Mouse (Mus musculus) 3T3-L1 (cell line): ENCODE measurements at regions not wholly inside any gene's neighbourhood (a gene's known extent, or its start where the extent isn't known, plus 50 kb on each side); places are given as distances from the start of the nearest gene placed in this dataset.

ENCODE experiments used
- DNase-seq: peaks from one replicate; pipeline ENCODE4 v3.0.0-alpha.2; 2015; ENCODE audit warnings: low read depth, low spot score

DNA sequence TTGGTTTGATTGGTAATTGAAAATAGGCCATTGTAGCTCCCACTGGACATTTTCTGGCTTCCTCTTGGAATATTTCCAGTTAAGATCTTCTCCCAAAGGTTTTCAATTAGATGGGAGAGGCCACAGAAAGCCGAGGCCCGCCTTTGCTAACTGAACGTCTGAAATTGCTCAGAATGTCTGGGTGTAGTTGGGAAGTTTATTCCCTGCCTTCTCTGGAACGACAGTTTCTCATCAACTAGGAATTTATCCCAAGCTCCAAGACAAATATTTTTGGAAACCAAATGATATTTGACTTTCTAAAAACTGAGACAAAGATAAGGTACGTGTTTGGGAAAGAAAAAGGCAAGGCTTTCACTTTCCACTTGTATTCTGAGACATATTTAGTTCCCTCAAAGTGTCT, 414.4 kb downstream of the Ttll7 start:
- no peak for DNase-seq

- no peak for DNase-seq
These were observed 421.3 kb downstream of the Ttll7 start for GRCm38 (mm10) chr3:147273446-147273845.

- DNase-seq: no peak
These were observed 426.4 kb downstream of the Ttll7 start for GRCm38 (mm10) chr3:147278602-147279001.

- DNase-seq: no peak
These were observed 431.6 kb downstream of the Ttll7 start for GRCm38 (mm10) chr3:147283724-147284123.

- DNase-seq: no peak
These were observed 432.2 kb downstream of the Ttll7 start for GRCm38 (mm10) chr3:147284357-147284756.

GRCm38 (mm10) chr3:147285496-147285895, 433.3 kb downstream of the Ttll7 start:
- no peak for DNase-seq

DNA sequence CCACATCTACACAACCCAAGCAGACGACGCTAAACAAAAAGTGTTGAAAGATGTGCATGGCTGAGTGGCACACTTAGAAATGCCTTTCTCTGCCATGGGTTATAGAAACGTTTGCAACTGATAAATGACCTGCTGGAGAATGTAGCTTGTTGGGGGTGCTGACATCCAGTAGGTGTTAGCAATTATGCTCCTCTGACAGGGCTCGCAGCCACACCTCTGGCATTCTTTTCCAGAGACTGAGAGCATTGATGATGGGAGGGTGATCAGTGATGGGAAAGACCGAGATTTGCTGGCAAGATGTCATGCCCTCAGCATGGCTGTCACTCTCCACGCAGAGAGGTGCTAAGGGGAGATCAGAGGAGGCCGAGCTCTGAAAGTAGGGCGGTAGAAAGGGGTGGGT, 435.3 kb downstream of the Ttll7 start:
- DNase-seq: no peak

DNA sequence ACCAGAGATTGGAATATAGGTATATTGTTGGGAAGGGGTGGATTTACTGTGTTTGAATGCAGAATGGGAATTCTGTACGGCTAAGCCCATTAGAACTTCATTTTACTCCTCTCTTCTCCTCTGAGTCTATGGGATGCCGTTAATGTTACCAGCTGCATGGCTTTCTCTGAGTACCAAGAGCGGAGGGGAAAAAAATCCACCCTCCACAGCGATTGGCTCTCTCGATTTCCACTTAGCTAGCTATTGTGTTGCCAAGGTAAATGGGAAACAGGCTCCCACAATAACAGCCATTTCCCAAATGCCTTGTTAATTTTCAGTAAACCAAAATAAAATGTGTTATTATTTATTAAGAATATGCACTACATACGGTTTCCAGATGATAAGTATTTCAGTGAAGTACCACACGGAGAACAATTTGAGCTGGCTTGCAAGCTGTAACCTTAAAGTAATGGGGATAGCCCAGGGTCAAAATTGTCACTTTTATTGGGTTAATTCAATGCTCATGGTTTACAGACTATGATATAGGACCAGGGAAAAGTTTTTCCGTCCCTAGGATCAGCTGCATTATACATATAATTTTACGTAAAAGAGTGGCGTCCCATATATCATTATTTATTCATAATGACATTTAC, 439.6 kb downstream of the Ttll7 start:
- no peak for DNase-seq

GRCm38 (mm10) chr3:147298065-147298464, 445.9 kb downstream of the Ttll7 start:
- DNase-seq: no peak

DNA sequence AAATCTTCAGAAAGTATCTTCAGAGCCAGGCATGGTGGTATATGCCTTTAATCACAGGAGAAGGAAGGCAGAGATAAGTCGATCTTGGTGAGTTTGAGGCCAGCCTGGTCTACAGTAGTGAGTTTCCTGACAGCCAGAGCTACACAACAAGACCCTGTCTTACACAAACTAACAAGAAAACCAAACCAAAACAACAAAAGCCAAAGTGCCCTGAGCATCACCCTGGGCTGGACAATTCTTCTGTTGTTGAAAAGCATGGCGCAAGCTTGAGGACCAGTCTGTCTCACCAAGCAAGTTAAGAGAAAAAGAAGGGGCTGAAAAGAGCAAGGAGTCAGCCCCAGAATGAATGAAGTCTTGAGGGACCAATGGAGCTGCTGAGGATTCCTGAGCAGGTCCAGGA, 473.4 kb downstream of the Ttll7 start:
- DNase-seq: no peak

DNA sequence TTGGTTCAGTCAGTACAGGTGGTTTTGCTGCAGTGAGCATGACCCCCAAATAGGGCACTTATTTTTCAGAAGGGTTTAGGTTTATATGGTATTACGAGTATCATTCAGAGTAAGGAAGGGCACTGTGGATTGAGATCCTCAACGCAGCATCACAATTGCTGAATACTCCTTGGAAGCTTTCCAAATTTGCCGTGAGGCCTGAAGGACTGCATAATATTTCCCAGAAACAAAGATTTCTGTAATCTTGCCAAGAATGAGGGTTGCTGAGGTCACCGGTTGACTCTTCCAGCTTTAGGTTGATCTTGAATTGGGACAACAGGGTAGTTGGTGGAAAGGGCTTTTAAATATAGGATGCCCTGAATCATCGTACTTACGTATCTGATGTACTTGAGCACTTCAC, 482.1 kb downstream of the Ttll7 start:
- DNase-seq: peak; percentile 14

GRCm38 (mm10) chr3:147335286-147335685, 483.1 kb downstream of the Ttll7 start:
- peak; percentile 24 for DNase-seq

DNA sequence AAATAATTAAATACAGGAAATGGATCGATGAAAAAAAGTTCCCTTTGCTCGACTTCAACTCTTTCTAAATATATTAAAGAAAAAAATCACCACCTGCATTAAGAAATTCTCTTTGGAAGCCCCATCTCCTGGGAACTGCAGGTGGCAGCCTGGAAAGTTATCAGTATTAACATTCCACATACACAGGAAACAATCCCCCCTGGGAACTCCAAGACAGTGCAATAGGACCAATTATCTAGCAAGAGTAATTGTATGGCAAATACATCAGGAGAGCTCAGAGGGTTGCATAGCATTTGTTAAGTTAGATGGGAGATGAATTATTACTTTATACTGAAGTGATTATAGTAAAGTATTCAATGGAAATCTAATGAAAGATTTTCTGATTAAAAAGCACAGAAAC, 487.3 kb downstream of the Ttll7 start:
- no peak for DNase-seq

DNA sequence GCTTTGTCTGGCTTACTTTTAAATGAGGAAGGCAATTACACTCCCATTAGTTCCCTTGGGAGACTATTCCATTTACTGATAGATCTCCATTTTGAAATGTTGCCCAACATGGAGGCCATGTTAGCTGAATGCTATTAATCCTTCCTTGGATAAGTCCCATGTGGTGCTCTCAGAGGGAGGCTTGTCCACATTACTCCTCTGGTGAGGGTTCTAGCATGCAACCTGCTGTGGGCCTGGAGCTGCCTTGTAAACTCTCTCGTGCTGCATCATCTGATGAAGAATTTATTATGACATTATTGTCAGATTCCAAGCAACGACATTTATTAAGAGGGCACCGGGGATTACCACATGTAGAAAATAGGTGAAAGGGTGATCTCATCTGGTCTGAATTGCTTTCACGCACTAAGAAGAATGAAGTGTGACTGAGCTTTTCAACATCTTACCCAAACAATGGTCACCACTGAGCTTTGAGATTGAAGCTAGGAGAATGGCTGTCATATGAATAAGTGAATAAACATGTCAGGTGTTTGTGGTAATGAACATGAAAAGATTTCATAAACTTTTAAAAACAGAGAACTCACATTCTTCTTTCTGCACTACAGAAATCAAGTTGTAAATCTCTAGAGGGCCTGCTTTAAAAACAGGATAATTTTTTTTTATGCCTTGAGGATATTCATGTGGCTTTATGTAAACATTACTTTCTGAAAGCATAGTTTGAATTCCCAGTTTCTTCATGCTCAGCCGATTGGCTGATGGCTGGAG, 495.3 kb downstream of the Ttll7 start:
- DNase-seq: peak; percentile 36

GRCm38 (mm10) chr3:147387077-147387476, 534.9 kb downstream of the Ttll7 start:
- DNase-seq: no peak

- DNase-seq: no peak
These were observed 546.1 kb downstream of the Ttll7 start for GRCm38 (mm10) chr3:147398298-147398697.

GRCm38 (mm10) chr3:147412274-147412673, 560.1 kb downstream of the Ttll7 start:
- no peak for DNase-seq

DNA sequence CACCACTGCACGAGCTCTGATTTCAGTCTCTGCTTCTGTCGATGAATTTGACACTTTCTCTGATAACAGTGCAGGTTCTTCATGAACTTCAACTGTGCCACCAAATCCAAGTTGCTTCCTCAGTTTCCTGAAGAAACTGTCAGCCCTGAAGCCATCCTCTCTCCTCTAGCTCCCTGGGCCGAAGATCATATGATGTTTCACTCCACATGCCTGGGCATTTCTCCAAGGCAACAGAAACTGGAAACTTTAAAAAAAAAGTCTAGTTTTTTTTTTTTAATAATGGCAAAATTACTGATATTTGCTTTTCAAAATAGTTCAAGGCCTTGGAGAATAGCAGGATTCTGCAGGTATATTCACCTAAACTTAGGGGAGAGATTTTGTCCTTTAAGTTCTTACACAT, 564.8 kb downstream of the Ttll7 start:
- DNase-seq: peak; percentile 46

- DNase-seq: no peak
These were observed 567.0 kb downstream of the Ttll7 start for GRCm38 (mm10) chr3:147419129-147419528.

- DNase-seq: no peak
These were observed 570.0 kb downstream of the Ttll7 start for GRCm38 (mm10) chr3:147422196-147422595.

DNA sequence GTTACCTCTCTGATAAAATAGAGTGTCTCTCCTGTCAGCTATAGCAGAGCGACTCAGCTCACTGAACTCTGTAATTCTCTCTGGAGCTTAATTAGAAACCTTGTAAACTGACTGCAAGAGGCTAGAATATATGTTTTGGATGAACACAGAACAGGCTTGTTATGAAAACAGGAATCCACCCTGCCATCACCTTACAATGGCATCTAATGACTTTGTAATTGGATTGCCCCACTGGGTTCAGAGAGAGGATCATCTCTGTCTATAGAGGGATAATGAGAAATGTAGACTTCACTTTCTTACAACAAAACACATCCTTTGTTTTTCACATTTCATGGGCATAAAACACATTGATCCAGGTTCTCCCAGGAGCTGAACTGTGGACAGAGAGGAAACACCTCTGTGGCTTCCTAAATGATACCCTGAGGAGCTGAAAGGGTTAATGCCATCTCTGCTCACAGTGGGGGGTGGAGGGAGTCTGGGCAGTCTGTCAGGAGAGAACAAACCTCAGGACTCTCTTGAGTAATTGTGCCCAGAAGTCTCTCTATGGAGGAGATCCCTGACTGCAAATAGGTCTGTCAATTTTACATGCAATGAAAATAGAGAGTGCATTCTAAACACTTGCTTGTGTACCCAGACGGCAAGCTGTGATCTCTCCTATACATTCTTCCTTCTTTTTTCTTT, 571.9 kb downstream of the Ttll7 start:
- no peak for DNase-seq

GRCm38 (mm10) chr3:147428837-147429236, 576.7 kb downstream of the Ttll7 start:
- no peak for DNase-seq
